Mouse (Mus musculus): ENCODE data around the gene Izumo4. TPM values are rescaled to one million over a fixed set of nuclear protein-coding genes. Genes with fewer than 3 reads are reported as not detected.

Gene Izumo4
- polyA plus RNA-seq, 1 experiment from 2014 or later = 5.0 TPM

Other genes starting within 250 kb of the Izumo4 start
- not detected in 2 replicates for gene Onecut3, start 207.3 kb upstream of the Izumo4 start, polyA plus RNA-seq (2014; fragmentation: Nextera tagmentation; extraction: Ambion mirVana)
- 0.37 and 0.48 TPM in 2 replicates for gene Atp8b3, start 163.1 kb upstream of the Izumo4 start, polyA plus RNA-seq (2014; fragmentation: Nextera tagmentation; extraction: Ambion mirVana)
- gene Rexo1, start 140.6 kb upstream of the Izumo4 start, polyA plus RNA-seq (2014; fragmentation: Nextera tagmentation; extraction: Ambion mirVana) = 27.2 and 32.6 TPM in 2 replicates
- gene Klf16, start 124.9 kb upstream of the Izumo4 start, polyA plus RNA-seq (2014; fragmentation: Nextera tagmentation; extraction: Ambion mirVana) = 5.7 and 6.6 TPM in 2 replicates
- gene Abhd17a, start 111.8 kb upstream of the Izumo4 start, polyA plus RNA-seq (2014; fragmentation: Nextera tagmentation; extraction: Ambion mirVana) = 114 and 121 TPM in 2 replicates
- gene Scamp4, start 99.3 kb upstream of the Izumo4 start, polyA plus RNA-seq (2014; fragmentation: Nextera tagmentation; extraction: Ambion mirVana) = 68.8 and 73.0 TPM in 2 replicates
- gene Adat3, start 99.3 kb upstream of the Izumo4 start, polyA plus RNA-seq (2014; fragmentation: Nextera tagmentation; extraction: Ambion mirVana) = 9.7 and 9.8 TPM in 2 replicates
- gene Gm49322, start 96.2 kb upstream of the Izumo4 start, polyA plus RNA-seq (2014; fragmentation: Nextera tagmentation; extraction: Ambion mirVana) = 2.1 and 2.6 TPM in 2 replicates
- gene Csnk1g2, start 79.3 kb upstream of the Izumo4 start, polyA plus RNA-seq (2014; fragmentation: Nextera tagmentation; extraction: Ambion mirVana) = 126 and 152 TPM in 2 replicates
- 67.4 and 67.9 TPM in 2 replicates for gene Btbd2, start 45.1 kb upstream of the Izumo4 start, polyA plus RNA-seq (2014; fragmentation: Nextera tagmentation; extraction: Ambion mirVana)
- gene Mknk2, start 24.1 kb upstream of the Izumo4 start, polyA plus RNA-seq (2014; fragmentation: Nextera tagmentation; extraction: Ambion mirVana) = 95.3 and 98.5 TPM in 2 replicates
- gene Mob3a, start 207 bp upstream of the Izumo4 start, polyA plus RNA-seq (2014; fragmentation: Nextera tagmentation; extraction: Ambion mirVana) = 44.0 and 48.6 TPM in 2 replicates
- gene Ap3d1, start 40.1 kb downstream of the Izumo4 start, polyA plus RNA-seq (2014; fragmentation: Nextera tagmentation; extraction: Ambion mirVana) = 67.8 and 68.5 TPM in 2 replicates
- 23.0 and 27.8 TPM in 2 replicates for gene Dot1l, start 53.0 kb downstream of the Izumo4 start, polyA plus RNA-seq (2014; fragmentation: Nextera tagmentation; extraction: Ambion mirVana)
- 122 and 130 TPM in 2 replicates for gene Sf3a2, start 96.0 kb downstream of the Izumo4 start, polyA plus RNA-seq (2014; fragmentation: Nextera tagmentation; extraction: Ambion mirVana)
- 141 and 145 TPM in 2 replicates for gene Plekhj1, start 96.4 kb downstream of the Izumo4 start, polyA plus RNA-seq (2014; fragmentation: Nextera tagmentation; extraction: Ambion mirVana)
- not detected in 2 replicates for gene Amh, start 103.1 kb downstream of the Izumo4 start, polyA plus RNA-seq (2014; fragmentation: Nextera tagmentation; extraction: Ambion mirVana)
- 0.40 and 0.96 TPM in 2 replicates for gene Jsrp1, start 111.3 kb downstream of the Izumo4 start, polyA plus RNA-seq (2014; fragmentation: Nextera tagmentation; extraction: Ambion mirVana)
- 2,003 and 2,108 TPM in 2 replicates for gene Oaz1, start 124.5 kb downstream of the Izumo4 start, polyA plus RNA-seq (2014; fragmentation: Nextera tagmentation; extraction: Ambion mirVana)
- 0.33 and 0.36 TPM in 2 replicates for gene Lingo3, start 141.9 kb downstream of the Izumo4 start, polyA plus RNA-seq (2014; fragmentation: Nextera tagmentation; extraction: Ambion mirVana)
- 375 and 398 TPM in 2 replicates for gene Lsm7, start 153.0 kb downstream of the Izumo4 start, polyA plus RNA-seq (2014; fragmentation: Nextera tagmentation; extraction: Ambion mirVana)
- 26.8 and 28.1 TPM in 2 replicates for gene Sppl2b, start 153.1 kb downstream of the Izumo4 start, polyA plus RNA-seq (2014; fragmentation: Nextera tagmentation; extraction: Ambion mirVana)
- not detected in 2 replicates for gene Tmprss9, start 169.7 kb downstream of the Izumo4 start, polyA plus RNA-seq (2014; fragmentation: Nextera tagmentation; extraction: Ambion mirVana)
- 336 and 355 TPM in 2 replicates for gene Timm13, start 198.8 kb downstream of the Izumo4 start, polyA plus RNA-seq (2014; fragmentation: Nextera tagmentation; extraction: Ambion mirVana)
- gene Lmnb2, start 216.1 kb downstream of the Izumo4 start, polyA plus RNA-seq (2014; fragmentation: Nextera tagmentation; extraction: Ambion mirVana) = 23.3 and 26.7 TPM in 2 replicates
- 10.9 and 12.3 TPM in 2 replicates for gene Gadd45b, start 227.9 kb downstream of the Izumo4 start, polyA plus RNA-seq (2014; fragmentation: Nextera tagmentation; extraction: Ambion mirVana)

Data from limb, embryonic 11.5 days (tissue).